Mouse (Mus musculus): ENCODE data around the gene Yars. TPM values are rescaled to one million over a fixed set of nuclear protein-coding genes. Genes with fewer than 3 reads are reported as not detected.

The Yars gene
- polyA plus RNA-seq, 1 experiment from 2014 or later = 61.2 TPM

DNA sequence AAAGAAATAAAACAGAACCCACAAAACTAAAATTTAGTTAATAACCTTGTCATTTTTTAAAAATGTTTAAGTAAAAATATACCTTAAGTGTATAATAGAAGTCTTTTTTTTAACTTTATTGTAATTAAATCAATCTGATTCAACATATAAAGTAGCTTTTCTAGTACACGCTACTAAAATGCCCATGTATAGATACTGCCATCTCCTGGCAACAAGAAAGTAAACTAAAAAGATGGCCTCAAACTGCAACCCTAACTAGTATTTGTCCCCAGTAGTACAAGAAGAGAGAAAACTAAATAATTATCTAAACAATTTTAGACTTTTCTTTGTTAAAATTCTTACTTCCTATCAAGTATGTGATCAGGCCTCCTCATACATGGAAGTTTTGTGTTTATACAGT, 10.0 kb upstream of the Yars start:
- H3K4me1 ChIP-seq (replicated peaks; ENCODE audit: control insufficient read depth, insufficient read depth, low read length) = no peaks in the 10 kb centered on the region
- peaks cover 20% of the 10 kb centered on the region for H3K36me3 ChIP-seq (ENCODE audit: control insufficient read depth, insufficient read depth, low read length)
- H3K9me3 ChIP-seq (ENCODE audit: control insufficient read depth, low read length) = no peaks in the 10 kb centered on the region
- no peak overlapping the region for H3K4me2 ChIP-seq (ENCODE audit: low read depth, low read length)
- 62% methylated on average over 1 of the region's 1 CpGs for WGBS
- H3K27me3 ChIP-seq (ENCODE audit: control insufficient read depth, insufficient read depth, low read depth, low read length) = no peaks in the 10 kb centered on the region
- no peak for ATAC-seq (ENCODE audit: low read depth)
- no peak overlapping the region for H3K9ac ChIP-seq (ENCODE audit: low read length)
- H3K27ac ChIP-seq (ENCODE audit: low read length) = no peak overlapping the region
- no peak overlapping the region for H3K4me3 ChIP-seq (ENCODE audit: low read length)

DNA sequence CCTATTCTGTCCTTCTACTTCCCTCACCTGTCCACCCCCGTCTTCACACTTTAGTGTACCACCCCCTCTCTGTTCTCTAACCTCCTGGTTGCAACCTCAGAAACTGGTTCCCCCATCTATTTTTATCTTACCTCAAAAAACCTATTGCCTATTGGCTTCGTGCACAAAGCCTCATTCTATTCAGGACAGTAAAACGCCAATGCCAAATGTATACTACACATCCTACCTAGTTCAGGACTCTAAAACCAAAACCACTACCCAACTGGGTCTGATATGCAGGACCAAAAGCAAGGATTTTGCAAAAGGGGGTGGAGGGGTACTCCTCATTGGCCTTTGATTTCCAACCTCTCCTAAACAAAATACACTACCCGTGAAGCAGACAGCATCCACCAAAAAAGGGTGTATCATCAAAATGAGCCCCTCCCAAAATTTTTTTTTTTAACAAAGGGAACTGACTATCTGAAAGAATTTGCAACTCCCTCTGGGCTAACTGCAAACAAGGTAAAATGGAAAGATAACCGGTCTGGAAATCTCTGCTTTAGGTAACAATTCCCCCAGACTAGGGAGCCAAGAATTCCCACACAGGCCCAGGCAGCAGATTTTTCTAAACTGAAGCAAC, 1.4 kb upstream of the Yars start:
- Histone ChIP-seq H3K27me3 (ENCODE audit: control insufficient read depth, insufficient read depth, low read depth, low read length) (no peaks in the 10 kb centered on the region), H3K4me1 (replicated peaks; ENCODE audit: control insufficient read depth, insufficient read depth, low read length) (peaks cover 21% of the 10 kb centered on the region), H3K27ac (ENCODE audit: low read length) (peak overlapping the region; percentile 86), H3K9ac (ENCODE audit: low read length) (peak overlapping the region; percentile 88), H3K9me3 (ENCODE audit: control insufficient read depth, low read length) (no peaks in the 10 kb centered on the region), H3K4me3 (ENCODE audit: low read length) (peak overlapping the region; percentile 78), H3K4me2 (ENCODE audit: low read depth, low read length) (peak overlapping the region; percentile 82), H3K36me3 (ENCODE audit: control insufficient read depth, insufficient read depth, low read length) (no peaks in the 10 kb centered on the region)
- 37% methylated on average over 5 of the region's 5 CpGs for WGBS
- ATAC-seq (ENCODE audit: low read depth) = no peak

DNA sequence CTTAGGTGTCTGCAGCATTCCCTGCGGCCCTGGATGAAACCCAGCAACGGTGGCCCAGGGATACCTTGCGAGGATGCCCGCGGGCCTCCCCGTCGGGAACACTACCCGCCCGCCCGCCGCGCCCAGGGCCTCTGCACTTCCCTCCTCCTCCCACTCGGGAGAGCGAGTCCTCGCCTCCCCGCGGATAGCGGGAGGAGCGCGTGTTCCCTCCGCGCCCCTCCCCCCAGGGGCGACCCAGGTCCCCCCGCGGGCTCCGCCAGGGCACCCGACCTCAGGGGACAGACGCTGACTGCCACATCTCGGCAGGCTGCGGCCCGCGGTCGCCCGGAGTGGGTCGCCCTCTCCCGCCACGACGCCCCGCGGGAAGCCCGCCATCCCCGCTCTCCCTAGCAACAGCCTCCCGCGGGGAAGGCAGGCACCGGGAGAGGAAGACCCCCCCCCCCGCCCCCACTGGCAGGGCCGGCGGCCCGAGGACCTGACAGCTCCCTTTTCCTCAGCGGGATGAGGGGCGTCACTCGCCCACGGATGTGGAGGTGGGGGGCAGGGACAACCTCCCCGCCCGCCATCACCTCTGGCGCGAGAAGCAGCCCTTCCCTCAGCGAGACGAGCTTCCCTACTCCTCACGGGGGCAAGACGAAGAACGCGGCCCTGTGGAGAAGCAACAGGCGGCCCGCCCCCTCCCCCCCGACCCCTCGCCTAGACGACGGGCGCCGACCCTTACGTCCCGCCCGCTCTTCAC, 588 bp upstream of the Yars start:
- ATAC-seq (ENCODE audit: low read depth) = peak; percentile 55
- H3K36me3 ChIP-seq (ENCODE audit: control insufficient read depth, insufficient read depth, low read length) = no peaks in the 10 kb centered on the region

DNA sequence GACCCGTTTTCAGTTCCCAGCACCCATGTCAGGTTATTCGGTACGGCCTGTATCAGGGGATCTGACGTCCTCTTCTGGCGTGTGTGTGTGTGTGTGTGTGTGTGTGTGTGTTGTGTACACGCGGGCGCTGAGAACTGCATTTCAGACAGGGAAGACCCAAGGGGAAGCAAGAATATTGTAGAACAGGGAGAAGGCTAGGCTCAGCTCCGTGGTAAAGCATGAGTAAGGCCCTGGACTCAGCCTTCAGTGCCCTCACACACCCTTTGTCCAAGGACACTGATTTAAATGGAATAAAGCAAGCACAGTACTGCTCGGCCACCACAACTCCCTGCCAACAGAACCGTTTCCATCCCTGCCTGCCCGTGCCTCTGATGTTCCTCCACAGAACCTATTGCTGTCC, 978 bp downstream of the Yars start:
- Histone ChIP-seq H3K27me3 (ENCODE audit: control insufficient read depth, insufficient read depth, low read depth, low read length) (no peaks in the 10 kb centered on the region), H3K36me3 (ENCODE audit: control insufficient read depth, insufficient read depth, low read length) (no peaks in the 10 kb centered on the region), H3K4me2 (ENCODE audit: low read depth, low read length) (peak overlapping the region; percentile 81), H3K27ac (ENCODE audit: low read length) (peak overlapping the region; percentile 67), H3K9me3 (ENCODE audit: control insufficient read depth, low read length) (no peaks in the 10 kb centered on the region), H3K4me1 (replicated peaks; ENCODE audit: control insufficient read depth, insufficient read depth, low read length) (peaks cover 21% of the 10 kb centered on the region), H3K9ac (ENCODE audit: low read length) (peak overlapping the region; percentile 78), H3K4me3 (ENCODE audit: low read length) (peak overlapping the region; percentile 78)
- 1% methylated on average over 12 of the region's 12 CpGs for WGBS
- no peak for ATAC-seq (ENCODE audit: low read depth)

More for the DNA sequence above, 588 bp upstream of the Yars start:
- no peaks in the 10 kb centered on the region for H3K9me3 ChIP-seq (ENCODE audit: control insufficient read depth, low read length)
- WGBS = 0% methylated on average over 51 of the region's 74 CpGs
- peak overlapping the region; percentile 86 for H3K27ac ChIP-seq (ENCODE audit: low read length)
- no peaks in the 10 kb centered on the region for H3K27me3 ChIP-seq (ENCODE audit: control insufficient read depth, insufficient read depth, low read depth, low read length)
- peaks cover 21% of the 10 kb centered on the region for H3K4me1 ChIP-seq (replicated peaks; ENCODE audit: control insufficient read depth, insufficient read depth, low read length)
- H3K4me3 ChIP-seq (ENCODE audit: low read length) = peak overlapping the region; percentile 78
- H3K4me2 ChIP-seq (ENCODE audit: low read depth, low read length) = peak overlapping the region; percentile 82
- H3K9ac ChIP-seq (ENCODE audit: low read length) = peak overlapping the region; percentile 88

DNA sequence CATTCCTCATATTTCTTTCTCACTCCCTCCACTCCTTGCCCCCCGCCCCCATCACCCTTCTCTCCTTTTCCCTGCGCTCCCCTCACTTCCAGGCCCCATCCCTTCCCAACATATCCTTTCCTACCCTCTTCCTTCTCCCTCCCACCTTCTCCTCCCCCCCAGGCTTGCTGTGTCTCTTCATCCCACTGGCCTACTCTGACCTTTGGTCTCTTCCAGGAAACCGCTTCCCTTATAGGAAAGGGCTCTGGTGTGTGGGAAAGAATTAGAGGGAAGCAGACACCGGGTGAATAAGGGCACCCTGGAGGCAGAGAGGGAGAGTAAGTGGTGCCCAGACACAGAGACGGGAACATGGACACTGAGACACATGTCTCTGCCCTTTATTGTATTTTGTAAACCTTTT, 2.1 kb downstream of the Yars start:
- Histone ChIP-seq H3K4me3 (ENCODE audit: low read length) (no peak overlapping the region), H3K27me3 (ENCODE audit: control insufficient read depth, insufficient read depth, low read depth, low read length) (no peaks in the 10 kb centered on the region), H3K4me1 (replicated peaks; ENCODE audit: control insufficient read depth, insufficient read depth, low read length) (peaks cover 21% of the 10 kb centered on the region), H3K4me2 (ENCODE audit: low read depth, low read length) (no peak overlapping the region), H3K9me3 (ENCODE audit: control insufficient read depth, low read length) (no peaks in the 10 kb centered on the region), H3K9ac (ENCODE audit: low read length) (no peak overlapping the region), H3K27ac (ENCODE audit: low read length) (no peak overlapping the region), H3K36me3 (ENCODE audit: control insufficient read depth, insufficient read depth, low read length) (no peaks in the 10 kb centered on the region)
- WGBS = 73% methylated on average over 5 of the region's 5 CpGs
- no peak for ATAC-seq (ENCODE audit: low read depth)

DNA sequence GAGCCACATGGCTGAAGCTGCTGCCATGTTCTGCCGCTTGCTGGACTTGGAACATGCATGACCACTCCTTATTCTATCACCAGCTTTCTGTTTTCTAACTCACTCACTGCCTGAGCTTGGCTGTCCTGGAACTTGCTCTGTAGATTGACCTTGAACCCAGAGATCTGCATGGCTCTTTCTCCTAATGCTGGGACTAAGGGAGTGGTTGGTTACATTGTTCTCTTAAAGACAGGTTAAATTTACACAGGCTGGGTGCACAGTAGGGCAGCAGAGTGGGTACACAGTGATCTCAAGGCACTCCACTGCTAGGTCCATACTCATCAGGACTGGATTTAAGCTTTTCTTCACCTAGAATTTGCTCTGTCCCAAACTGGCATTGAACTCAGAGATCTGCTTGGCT, 4.7 kb downstream of the Yars start:
- Histone ChIP-seq H3K9ac (ENCODE audit: low read length) (no peak overlapping the region), H3K4me2 (ENCODE audit: low read depth, low read length) (no peak overlapping the region), H3K27ac (ENCODE audit: low read length) (no peak overlapping the region), H3K9me3 (ENCODE audit: control insufficient read depth, low read length) (no peaks in the 10 kb centered on the region), H3K4me3 (ENCODE audit: low read length) (no peak overlapping the region), H3K27me3 (ENCODE audit: control insufficient read depth, insufficient read depth, low read depth, low read length) (no peaks in the 10 kb centered on the region), H3K36me3 (ENCODE audit: control insufficient read depth, insufficient read depth, low read length) (peaks cover 15% of the 10 kb centered on the region), H3K4me1 (replicated peaks; ENCODE audit: control insufficient read depth, insufficient read depth, low read length) (peaks cover 12% of the 10 kb centered on the region)
- WGBS = 97% methylated on average over 1 of the region's 1 CpGs
- ATAC-seq (ENCODE audit: low read depth) = no peak

DNA sequence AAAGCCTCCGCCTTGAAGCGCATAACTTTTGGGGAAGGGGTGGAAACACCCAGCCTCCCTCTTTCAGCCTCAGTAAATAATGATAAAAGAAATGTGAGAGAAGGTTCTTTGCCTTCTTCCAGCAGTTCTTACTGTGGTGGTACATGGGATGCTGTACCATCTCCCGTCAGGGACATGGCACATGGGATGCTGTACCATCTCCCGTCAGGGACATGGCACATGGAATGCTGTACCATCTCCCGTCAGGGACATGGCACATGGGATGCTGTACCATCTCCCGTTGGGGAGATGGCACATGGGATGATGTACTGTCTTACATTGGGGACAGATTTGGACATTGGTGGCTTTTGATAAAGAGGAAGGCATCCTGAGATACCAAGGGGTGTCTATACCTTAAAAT, 8.0 kb downstream of the Yars start:
- no peaks in the 10 kb centered on the region for H3K9me3 ChIP-seq (ENCODE audit: control insufficient read depth, low read length)
- no peak for ATAC-seq (ENCODE audit: low read depth)
- 96% methylated on average over 6 of the region's 6 CpGs for WGBS
- peaks cover 30% of the 10 kb centered on the region for H3K36me3 ChIP-seq (ENCODE audit: control insufficient read depth, insufficient read depth, low read length)
- no peaks in the 10 kb centered on the region for H3K27me3 ChIP-seq (ENCODE audit: control insufficient read depth, insufficient read depth, low read depth, low read length)
- no peak overlapping the region for H3K27ac ChIP-seq (ENCODE audit: low read length)
- H3K4me3 ChIP-seq (ENCODE audit: low read length) = no peak overlapping the region
- H3K9ac ChIP-seq (ENCODE audit: low read length) = no peak overlapping the region
- no peaks in the 10 kb centered on the region for H3K4me1 ChIP-seq (replicated peaks; ENCODE audit: control insufficient read depth, insufficient read depth, low read length)
- H3K4me2 ChIP-seq (ENCODE audit: low read depth, low read length) = no peak overlapping the region

DNA sequence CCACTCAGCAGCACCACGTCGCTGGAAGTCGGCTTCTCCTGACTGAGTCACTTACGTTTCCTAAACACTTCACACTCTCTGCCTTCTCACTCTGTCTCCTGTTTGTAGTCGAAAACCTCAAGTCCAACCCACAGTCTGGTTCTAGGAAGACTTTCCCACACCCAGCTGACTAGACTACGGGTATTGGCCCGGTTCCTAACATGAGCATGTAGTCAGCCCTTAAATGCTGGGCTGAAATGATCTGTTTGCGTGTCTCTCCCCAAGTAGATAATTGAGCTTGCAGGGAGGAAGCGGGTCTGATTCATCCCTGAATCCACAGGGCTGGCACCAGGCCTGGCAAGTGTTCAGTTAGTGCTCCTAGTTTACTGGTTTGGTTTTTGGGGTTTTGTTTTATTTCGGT, 15.1 kb downstream of the Yars start:
- no peak for ATAC-seq (ENCODE audit: low read depth)
- H3K9ac ChIP-seq (ENCODE audit: low read length) = no peak overlapping the region
- H3K9me3 ChIP-seq (ENCODE audit: control insufficient read depth, low read length) = no peaks in the 10 kb centered on the region
- no peak overlapping the region for H3K4me3 ChIP-seq (ENCODE audit: low read length)
- no peak overlapping the region for H3K27ac ChIP-seq (ENCODE audit: low read length)
- H3K27me3 ChIP-seq (ENCODE audit: control insufficient read depth, insufficient read depth, low read depth, low read length) = no peaks in the 10 kb centered on the region
- WGBS = 86% methylated on average over 10 of the region's 10 CpGs
- no peak overlapping the region for H3K4me2 ChIP-seq (ENCODE audit: low read depth, low read length)
- peaks cover 58% of the 10 kb centered on the region for H3K36me3 ChIP-seq (ENCODE audit: control insufficient read depth, insufficient read depth, low read length)
- no peaks in the 10 kb centered on the region for H3K4me1 ChIP-seq (replicated peaks; ENCODE audit: control insufficient read depth, insufficient read depth, low read length)

DNA sequence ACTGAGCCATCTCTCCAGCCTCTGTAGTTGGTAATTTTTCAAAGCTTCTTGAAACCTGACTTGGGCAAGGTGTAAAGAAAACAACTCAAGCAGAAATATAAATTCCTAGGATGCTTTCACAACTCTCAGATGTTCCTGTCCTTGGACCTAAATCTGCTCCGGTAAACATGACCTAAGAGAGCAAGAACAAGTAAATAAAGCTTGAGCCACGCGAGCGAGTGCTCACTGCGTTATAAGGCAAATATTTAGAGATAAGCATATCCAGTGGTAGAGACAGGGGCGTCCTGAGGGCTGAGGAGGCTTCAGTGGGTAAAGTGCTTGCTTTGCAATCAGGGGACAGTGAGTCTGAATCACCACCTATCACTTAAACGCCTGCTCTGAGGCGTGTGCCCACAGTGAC, 17.2 kb downstream of the Yars start:
- Histone ChIP-seq H3K9me3 (ENCODE audit: control insufficient read depth, low read length) (no peaks in the 10 kb centered on the region), H3K4me2 (ENCODE audit: low read depth, low read length) (no peak overlapping the region), H3K9ac (ENCODE audit: low read length) (no peak overlapping the region), H3K27me3 (ENCODE audit: control insufficient read depth, insufficient read depth, low read depth, low read length) (no peaks in the 10 kb centered on the region), H3K4me3 (ENCODE audit: low read length) (no peak overlapping the region), H3K4me1 (replicated peaks; ENCODE audit: control insufficient read depth, insufficient read depth, low read length) (no peaks in the 10 kb centered on the region), H3K36me3 (ENCODE audit: control insufficient read depth, insufficient read depth, low read length) (peaks cover 59% of the 10 kb centered on the region), H3K27ac (ENCODE audit: low read length) (no peak overlapping the region)
- 36% methylated on average over 8 of the region's 8 CpGs for WGBS
- ATAC-seq (ENCODE audit: low read depth) = no peak
